Mouse (Mus musculus) liver, postnatal 0 days (tissue): ENCODE results near the gene Smarce1.

ENCODE experiments used
- CTCF ChIP-seq: sonication (generic); IDR thresholded peaks from 2 replicates; pipeline ENCODE4 v1.5.1; 2016; ENCODE audit warnings: antibody characterized with exemption, low read depth
- EP300 ChIP-seq: IDR thresholded peaks from 2 replicates; pipeline ENCODE4 v1.6.1; 2016; ENCODE audit warnings: antibody characterized with exemption, low read depth, mild to moderate bottlenecking

DNA sequence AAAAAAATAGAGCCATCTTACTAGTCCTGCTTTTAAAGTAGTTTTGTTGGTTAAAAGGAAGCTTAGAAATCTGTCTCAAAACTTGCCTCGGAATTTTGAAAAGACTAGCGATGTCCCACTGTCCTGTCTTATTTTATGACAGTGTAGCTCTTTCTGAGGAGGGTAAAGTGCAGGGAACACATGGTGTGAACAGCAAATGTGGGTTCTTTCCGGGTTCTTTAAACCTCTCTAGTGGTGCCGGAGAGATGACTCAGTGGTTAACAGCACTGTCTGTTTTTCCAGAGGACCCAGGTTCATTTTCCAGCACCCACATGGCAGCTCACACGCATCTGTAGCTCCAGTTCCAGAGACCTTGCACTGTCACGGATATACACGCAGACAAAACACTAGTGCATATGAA lies 38.4 kb upstream of the Smarce1 start:
- TF ChIP-seq CTCF (no peak), EP300 (no peak)
